Mouse (Mus musculus) embryonic facial prominence, embryonic 13.5 days (tissue): ENCODE data around the gene Wbp1. TPM values are rescaled to one million over a fixed set of nuclear protein-coding genes. Genes with fewer than 3 reads are reported as not detected.

Experiments used
- ATAC-seq: fragments of 200-750 bp; cut with Nextera tagmentation; 2 replicates; pipeline ENCODE4 v1.8.0; 2017; ENCODE audit warnings: low read depth; ENCODE audit not compliant: insufficient number of reproducible peaks, insufficient read depth, low FRiP score, low TSS enrichment
- H3K27ac ChIP-seq: fragments of 300-500 bp; sonication (generic); 2 replicates; pipeline ENCODE4 v1.5.1; 2015; ENCODE audit warnings: moderate library complexity, mild to moderate bottlenecking, inconsistent platforms
- H3K27me3 ChIP-seq: fragments of 300-500 bp; sonication (generic); 2 replicates; pipeline ENCODE4 v1.6.1; 2015; ENCODE audit warnings: mild to moderate bottlenecking, inconsistent platforms
- H3K36me3 ChIP-seq: fragments of 300-500 bp; sonication (generic); 2 replicates; pipeline ENCODE4 v1.6.1; 2015; ENCODE audit warnings: mild to moderate bottlenecking, inconsistent platforms
- H3K4me1 ChIP-seq: fragments of 300-500 bp; sonication (generic); 2 replicates; pipeline ENCODE4 v1.6.1; 2015; ENCODE audit warnings: inconsistent platforms
- H3K4me2 ChIP-seq: fragments of 300-500 bp; sonication (generic); 2 replicates; pipeline ENCODE4 v1.6.1; 2015; ENCODE audit warnings: moderate library complexity, mild to moderate bottlenecking, inconsistent platforms
- H3K4me3 ChIP-seq: fragments of 300-500 bp; sonication (generic); 2 replicates; pipeline ENCODE4 v1.5.1; 2015; ENCODE audit warnings: mild to moderate bottlenecking, inconsistent platforms
- H3K9ac ChIP-seq: fragments of 300-500 bp; sonication (generic); 2 replicates; pipeline ENCODE4 v1.6.1; 2015; ENCODE audit warnings: mild to moderate bottlenecking, inconsistent platforms
- H3K9me3 ChIP-seq: fragments of 300-500 bp; sonication (generic); 2 replicates; pipeline ENCODE4 v1.6.1; 2016; ENCODE audit warnings: inconsistent platforms
- WGBS: fragments of 180-500 bp; shearing (Covaris S2); methylation state at CpG from one replicate; pipeline ENCODE4 v1.1.7; 2015; ENCODE audit warnings: mixed read lengths; 5-methylcytosine and 5-hydroxymethylcytosine counted together
- microRNA counts: library from miRNA; unstranded; fragments of <30 nt; microRNA quantifications from one replicate; lab custom pipeline; 2016
- microRNA-seq: library from miRNA; unstranded; fragments of <30 nt; microRNA quantifications from one replicate; pipeline ENCODE4, GENCODE M21; 2016
- polyA plus RNA-seq: library from polyadenylated mRNA; unstranded; fragments of >200 nt; fragmentation: Nextera tagmentation; extraction: Ambion mirVana; gene quantifications from 2 replicates; pipeline ENCODE4 v1.2.1, GENCODE M21; 2015

The Wbp1 gene
- polyA plus RNA-seq, 1 experiment from 2014 or later: 172 TPM

DNA sequence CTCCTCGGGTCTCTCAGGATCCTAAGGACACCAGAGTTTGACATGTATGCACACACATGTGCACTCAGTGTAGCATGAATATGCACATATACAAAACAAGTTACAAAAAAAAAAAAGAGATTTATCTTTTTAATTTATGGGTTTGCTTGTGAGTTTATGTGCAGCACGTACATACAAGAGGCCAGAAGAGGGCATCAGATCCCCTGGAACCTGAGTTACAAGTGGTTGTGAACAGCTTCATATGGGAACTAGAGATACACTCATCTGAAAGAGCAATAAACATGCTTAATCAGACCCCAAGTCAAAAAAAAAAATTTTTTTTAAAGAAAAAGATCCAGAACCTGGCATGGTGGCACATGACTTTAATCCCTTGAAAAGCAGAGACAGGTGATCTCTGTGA, 46.4 kb downstream of the Wbp1 start:
- Histone ChIP-seq H3K4me2 (no peak overlapping the region), H3K9me3 (no peaks in the 10 kb centered on the region), H3K36me3 (peaks cover 5% of the 10 kb centered on the region), H3K4me3 (no peak overlapping the region), H3K4me1 (peaks cover 35% of the 10 kb centered on the region), H3K27me3 (peaks cover 64% of the 10 kb centered on the region), H3K27ac (no peak overlapping the region), H3K9ac (no peak overlapping the region)
- no peak for ATAC-seq
- WGBS: 22% methylated on average over 2 of the region's 2 CpGs

DNA sequence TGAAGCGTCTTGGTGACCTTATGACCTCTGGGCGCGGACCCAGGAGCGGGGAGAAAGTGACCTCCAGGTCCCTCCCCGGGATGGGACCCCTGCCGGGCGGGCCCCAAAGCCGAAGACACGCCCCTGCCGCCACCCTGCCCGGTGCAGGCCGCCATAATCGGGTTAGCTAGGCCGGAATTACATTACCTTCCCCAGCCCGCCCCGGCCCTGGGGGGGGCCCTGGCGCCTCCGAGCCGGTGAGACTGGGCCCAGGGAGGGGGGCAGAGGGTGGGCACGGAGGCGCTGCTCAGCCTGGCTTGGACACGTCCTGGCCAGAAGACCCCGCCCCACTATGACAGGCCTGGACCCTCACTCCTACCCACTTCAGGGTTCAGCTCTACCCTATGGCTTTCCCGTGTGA, 50.1 kb downstream of the Wbp1 start:
- Histone ChIP-seq H3K9ac (no peak overlapping the region), H3K4me1 (peaks cover 35% of the 10 kb centered on the region), H3K9me3 (no peaks in the 10 kb centered on the region), H3K36me3 (no peaks in the 10 kb centered on the region), H3K27me3 (peaks cover 97% of the 10 kb centered on the region), H3K27ac (no peak overlapping the region), H3K4me2 (peak overlapping the region; percentile 54), H3K4me3 (peak overlapping the region; percentile 33)
- ATAC-seq: 0 out of 2 replicates have a peak, but pooled peaks have one; percentile 29
- WGBS: under 1% methylated on average over 24 of the region's 24 CpGs

DNA sequence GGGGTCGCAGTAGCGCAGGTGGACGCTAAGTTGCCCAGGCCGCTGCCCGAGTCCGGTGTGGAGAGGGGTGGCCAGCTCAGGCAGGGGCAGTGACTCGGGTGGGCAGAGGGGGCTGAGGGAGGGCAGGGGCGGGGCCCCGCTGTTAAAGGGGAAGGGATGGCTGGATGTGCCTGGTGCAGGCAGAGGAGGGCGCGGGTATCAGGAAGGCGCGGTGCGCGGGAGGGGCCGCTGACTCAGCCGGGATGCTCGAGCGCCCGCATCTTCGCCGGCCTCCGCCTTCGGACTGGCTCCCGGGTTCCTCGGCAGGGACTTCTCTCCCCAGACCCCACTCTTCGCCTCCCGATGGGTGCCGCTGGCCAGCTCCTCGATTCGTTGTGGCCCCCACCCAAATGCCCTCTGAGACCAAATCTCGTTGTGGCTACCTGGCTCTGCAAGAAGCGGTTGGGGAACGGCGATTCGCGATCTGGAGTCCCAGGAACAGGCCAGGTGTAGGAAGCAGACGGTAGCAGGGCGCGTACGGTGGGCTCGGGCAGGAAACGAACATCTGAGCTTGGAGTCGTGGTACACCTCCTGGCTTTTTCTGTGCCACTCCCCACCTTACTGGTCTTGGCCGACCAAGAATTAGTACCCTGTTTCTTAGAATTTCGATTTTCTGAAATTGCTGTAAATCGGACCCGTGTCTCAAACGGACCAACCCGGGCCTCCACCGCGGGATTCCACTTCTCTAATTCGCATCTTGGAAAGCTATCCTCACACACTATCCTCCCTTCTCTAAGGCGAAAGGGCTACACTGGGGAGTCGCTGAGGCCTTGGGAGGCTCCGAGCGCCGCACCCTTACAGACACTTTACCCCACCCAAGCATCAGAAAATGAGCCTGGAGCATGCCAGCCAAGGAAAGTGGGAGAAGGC, 50.8 kb downstream of the Wbp1 start:
- Histone ChIP-seq H3K4me2 (peak overlapping the region; percentile 54), H3K4me1 (peaks cover 35% of the 10 kb centered on the region), H3K9me3 (no peaks in the 10 kb centered on the region), H3K27me3 (peaks cover 99% of the 10 kb centered on the region), H3K4me3 (peak overlapping the region; percentile 33), H3K27ac (no peak overlapping the region), H3K9ac (0 out of 2 replicates have a peak overlapping the region, but pooled peaks have one; percentile 27), H3K36me3 (no peaks in the 10 kb centered on the region)
- ATAC-seq: no peak
- WGBS: 1% methylated on average over 58 of the region's 58 CpGs

DNA sequence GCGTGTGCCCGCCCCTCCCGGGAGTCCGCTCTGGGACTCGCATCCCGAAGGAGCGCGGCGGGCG, 51.3 kb downstream of the Wbp1 start, which contains the start of gene Tlx2:
Gene Tlx2 (minus strand): TSS at position 47 of the 64 bp plus-strand sequence.
- Histone ChIP-seq H3K9ac (0 out of 2 replicates have a peak within 1 kb of the TSS, but pooled peaks have one; percentile 27), H3K9me3 (no peaks in the 10 kb centered on the region), H3K27ac (no peak within 1 kb of the TSS), H3K4me3 (peak within 1 kb of the TSS; percentile 33), H3K36me3 (no peaks in the 10 kb centered on the region), H3K4me1 (peaks cover 35% of the 10 kb centered on the region), H3K4me2 (peak within 1 kb of the TSS; percentile 54), H3K27me3 (peaks cover 99% of the 10 kb centered on the region)
- ATAC-seq: no peak
- 1% methylated on average over 10 of the region's 10 CpGs for WGBS

DNA sequence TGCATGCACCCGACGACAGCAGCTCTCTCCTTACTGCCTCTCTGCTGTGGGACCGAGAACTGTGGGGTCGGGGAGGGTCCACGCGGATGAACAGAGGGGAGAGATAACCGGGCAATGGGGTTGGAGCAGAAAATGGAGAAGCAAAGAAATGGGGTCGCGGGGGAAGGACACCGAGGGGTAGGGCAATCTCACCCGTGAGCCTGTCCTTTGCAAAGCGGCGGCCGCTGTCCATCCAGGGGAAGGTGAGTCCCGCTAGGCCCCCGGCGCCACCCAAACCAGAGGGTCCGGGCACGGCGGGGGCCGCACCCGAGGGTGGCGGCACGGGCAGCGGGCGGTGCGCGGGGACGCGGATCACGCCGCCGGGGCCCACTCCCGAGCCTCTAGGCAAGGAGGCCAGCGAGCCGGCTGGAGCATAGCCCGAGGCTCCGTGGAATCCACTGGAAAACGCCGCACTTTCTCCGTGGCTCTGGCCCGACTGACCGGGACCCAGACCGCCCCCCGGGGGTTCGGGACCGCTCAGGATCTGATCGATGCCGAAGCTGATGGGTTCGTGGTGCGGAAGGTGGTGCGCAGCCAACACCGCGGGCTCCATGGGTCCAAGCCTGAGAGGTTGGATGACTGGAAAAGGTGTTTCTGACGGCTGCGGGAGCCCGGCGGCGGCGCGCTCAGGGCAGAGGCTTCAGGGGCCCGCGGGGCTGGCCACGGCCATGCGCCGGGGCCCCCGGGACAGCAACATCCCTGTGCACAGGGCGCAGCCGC, 51.7 kb downstream of the Wbp1 start:
- H3K27me3 ChIP-seq: peaks cover 99% of the 10 kb centered on the region
- H3K4me2 ChIP-seq: peak overlapping the region; percentile 54
- H3K9me3 ChIP-seq: no peaks in the 10 kb centered on the region
- WGBS: under 1% methylated on average over 66 of the region's 69 CpGs
- H3K27ac ChIP-seq: no peak overlapping the region
- H3K4me1 ChIP-seq: peaks cover 35% of the 10 kb centered on the region
- H3K9ac ChIP-seq: 0 out of 2 replicates have a peak overlapping the region, but pooled peaks have one; percentile 27
- ATAC-seq: no peak; the same call in 1 of the 2 replicates
- no peaks in the 10 kb centered on the region for H3K36me3 ChIP-seq
- H3K4me3 ChIP-seq: peak overlapping the region; percentile 33

MicroRNAs encoded within 50 kb of the gene (microRNA counts, 519-probe panel; counts per million panel counts)
- microRNA mmu-miR-3470a+mmu-miR-3470b (lab: Ali Mortazavi, UCI): 236 counts per million, percentile 44 among the panel's probes with 10 or more counts

Small RNA genes lying within 50 kb of the gene (microRNA-seq; reads per million reads assigned to microRNA genes)
- gene Mir3470a: not detected

Other genes starting within 250 kb of the Wbp1 start
- 6.5 and 7.2 TPM in 2 replicates for gene Sema4f, start 181.8 kb downstream of the Wbp1 start, polyA plus RNA-seq
- gene M1ap, start 174.7 kb downstream of the Wbp1 start, polyA plus RNA-seq: 0.25 and 0.88 TPM in 2 replicates
- gene Dok1, start 88.1 kb downstream of the Wbp1 start, polyA plus RNA-seq: 11.5 and 12.8 TPM in 2 replicates
- 20.9 and 24.1 TPM in 2 replicates for gene Loxl3, start 87.4 kb downstream of the Wbp1 start, polyA plus RNA-seq
- gene Aup1, start 67.0 kb downstream of the Wbp1 start, polyA plus RNA-seq: 177 and 206 TPM in 2 replicates
- gene Htra2, start 66.3 kb downstream of the Wbp1 start, polyA plus RNA-seq: 72.6 and 75.4 TPM in 2 replicates
- 1.3 TPM in 2 replicates for gene Dqx1, start 63.7 kb downstream of the Wbp1 start, polyA plus RNA-seq
- gene Tlx2, start 51.3 kb downstream of the Wbp1 start, polyA plus RNA-seq: 0.31 and 0.67 TPM in 2 replicates
- gene Pcgf1, start 43.7 kb downstream of the Wbp1 start, polyA plus RNA-seq: 44.3 and 47.5 TPM in 2 replicates
- gene Lbx2, start 35.2 kb downstream of the Wbp1 start, polyA plus RNA-seq: 0.27 and 0.56 TPM in 2 replicates
- gene Ccdc142, start 20.0 kb downstream of the Wbp1 start, polyA plus RNA-seq: 2.9 and 3.5 TPM in 2 replicates
- gene Gm42688, start 19.9 kb downstream of the Wbp1 start, polyA plus RNA-seq: 3.3 and 3.5 TPM in 2 replicates
- gene Mrpl53, start 12.5 kb downstream of the Wbp1 start, polyA plus RNA-seq: 137 and 151 TPM in 2 replicates
- gene Mogs, start 6.1 kb downstream of the Wbp1 start, polyA plus RNA-seq: 45.0 and 45.6 TPM in 2 replicates
- 13.2 and 13.9 TPM in 2 replicates for gene Ino80b, start 3.9 kb upstream of the Wbp1 start, polyA plus RNA-seq
- gene Rtkn, start 13.9 kb upstream of the Wbp1 start, polyA plus RNA-seq: 46.7 and 51.8 TPM in 2 replicates
- gene Wdr54, start 34.8 kb upstream of the Wbp1 start, polyA plus RNA-seq: 7.1 and 7.9 TPM in 2 replicates
- gene 1700003E16Rik, start 34.8 kb upstream of the Wbp1 start, polyA plus RNA-seq: 2.0 and 2.8 TPM in 2 replicates
- 87.7 and 90.0 TPM in 2 replicates for gene Dctn1, start 44.4 kb upstream of the Wbp1 start, polyA plus RNA-seq
- 0.15 and 0.20 TPM in 2 replicates for gene Slc4a5, start 98.3 kb upstream of the Wbp1 start, polyA plus RNA-seq
- gene Mthfd2, start 204.3 kb upstream of the Wbp1 start, polyA plus RNA-seq: 36.3 and 37.0 TPM in 2 replicates
- gene Mob1a, start 204.5 kb upstream of the Wbp1 start, polyA plus RNA-seq: 60.1 and 65.1 TPM in 2 replicates
- 115 and 121 TPM in 2 replicates for gene Bola3, start 227.6 kb upstream of the Wbp1 start, polyA plus RNA-seq